Mouse (Mus musculus) olfactory bulb, adult 2 months (tissue): ENCODE data around the gene Ints4. TPM values are rescaled to one million over a fixed set of nuclear protein-coding genes. Genes with fewer than 3 reads are reported as not detected.
A peak's percentile ranks its signal among the peaks of the same experiment; 100 is the strongest.

Experiments
- H3K27ac ChIP-seq: fragments of 200-500 bp; 2 replicates; pipeline ENCODE4 v1.5.1; 2012; ENCODE audit warnings: low read depth, low read length; ENCODE audit not compliant: insufficient read depth
- H3K4me1 ChIP-seq: fragments of 200-500 bp; 2 replicates; pipeline ENCODE4 v1.6.1; 2012; ENCODE audit warnings: low read length; ENCODE audit not compliant: control insufficient read depth, insufficient read depth
- H3K4me3 ChIP-seq: fragments of 200-500 bp; 2 replicates; pipeline ENCODE4 v1.5.1; 2012; ENCODE audit warnings: mild to moderate bottlenecking, low read depth, low read length, moderate library complexity; ENCODE audit not compliant: insufficient read depth
- CTCF ChIP-seq: fragments of 200-500 bp; IDR thresholded peaks from 2 replicates; pipeline ENCODE4 v1.5.1; 2012; ENCODE audit warnings: low read depth, mild to moderate bottlenecking, low read length, moderate library complexity; ENCODE audit not compliant: insufficient read depth
- POLR2A ChIP-seq: fragments of 200-500 bp; IDR thresholded peaks from 2 replicates; pipeline ENCODE4 v1.6.1; 2012; ENCODE audit warnings: mild to moderate bottlenecking, low read depth, low read length, moderate library complexity; ENCODE audit not compliant: insufficient read depth
- WGBS: fragments of 180-500 bp; shearing (Covaris S2); methylation state at CpG from one replicate; pipeline ENCODE4 v1.1.7; 2018; 5-methylcytosine and 5-hydroxymethylcytosine counted together
- polyA plus RNA-seq: library from polyadenylated mRNA; stranded (reverse); fragments of >200 nt; gene quantifications from 2 replicates; pipeline ENCODE4 v1.2.4, GENCODE M21; 2012; ENCODE audit warnings: low replicate concordance; ENCODE audit not compliant: missing spikeins, insufficient read depth, insufficient read length

Gene Ints4
- polyA plus RNA-seq, 1 experiment = not detected

DNA sequence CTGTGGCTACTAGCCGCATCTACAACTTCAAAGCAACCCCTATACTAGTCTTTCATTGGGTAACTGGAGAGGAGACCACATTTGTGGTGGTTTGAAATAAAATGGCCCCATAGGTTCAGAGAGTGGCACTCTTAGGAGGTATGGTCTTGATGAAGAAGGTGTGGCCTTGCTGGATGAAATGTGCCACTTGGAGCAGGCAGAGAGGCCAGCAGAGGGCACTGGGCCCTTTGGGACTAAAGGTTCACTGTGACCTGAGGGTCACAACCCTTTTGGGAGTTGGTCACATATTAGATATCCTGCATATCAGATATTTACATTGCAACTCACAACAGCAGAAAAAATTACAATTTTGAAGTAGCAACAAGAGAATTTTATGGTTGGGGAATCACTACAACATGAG lies 89.6 kb downstream of the Ints4 start:
- no peak overlapping the region for H3K4me3 ChIP-seq
- 92% methylated on average over 1 of the region's 1 CpGs for WGBS
- no peak overlapping the region for H3K27ac ChIP-seq
- TF ChIP-seq CTCF (no peak), POLR2A (no peak)
- no peaks in the 10 kb centered on the region for H3K4me1 ChIP-seq

DNA sequence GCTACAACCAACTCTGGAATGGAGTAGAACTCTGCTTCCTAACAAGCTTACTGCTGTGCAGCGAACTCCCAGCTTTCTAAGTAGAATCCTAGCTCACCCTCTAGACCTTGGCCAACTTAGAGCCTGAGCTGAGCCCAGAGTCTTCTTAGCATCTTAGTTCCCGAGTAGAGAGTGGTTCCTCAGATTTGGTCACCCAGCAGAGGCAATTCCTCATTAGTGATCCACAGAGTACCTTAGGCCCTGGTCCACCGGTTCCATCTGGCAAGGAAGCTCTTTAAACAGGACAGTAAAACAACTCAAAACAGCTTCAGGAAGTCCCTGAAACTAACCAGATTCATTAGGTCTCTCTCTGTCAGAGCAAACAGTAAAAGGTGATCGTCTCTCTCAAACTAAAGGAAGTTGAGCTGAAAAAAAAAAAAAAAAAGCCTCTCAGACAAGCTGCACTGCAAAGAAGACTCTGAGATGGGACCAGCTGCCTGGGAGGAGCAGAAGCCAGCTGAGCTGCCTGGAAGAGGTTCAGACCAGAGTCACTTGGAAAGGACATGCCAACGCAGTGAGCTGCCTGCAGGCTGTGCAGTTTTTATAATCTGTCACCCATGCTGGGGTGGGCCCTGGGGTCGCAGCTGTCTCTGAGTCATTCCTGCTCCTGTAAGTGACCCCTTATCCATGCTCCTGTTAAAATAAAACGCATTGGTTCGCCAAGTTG lies 97.8 kb downstream of the Ints4 start:
- 21% methylated on average over 8 of the region's 8 CpGs for WGBS
- H3K27ac ChIP-seq = no peak overlapping the region

DNA sequence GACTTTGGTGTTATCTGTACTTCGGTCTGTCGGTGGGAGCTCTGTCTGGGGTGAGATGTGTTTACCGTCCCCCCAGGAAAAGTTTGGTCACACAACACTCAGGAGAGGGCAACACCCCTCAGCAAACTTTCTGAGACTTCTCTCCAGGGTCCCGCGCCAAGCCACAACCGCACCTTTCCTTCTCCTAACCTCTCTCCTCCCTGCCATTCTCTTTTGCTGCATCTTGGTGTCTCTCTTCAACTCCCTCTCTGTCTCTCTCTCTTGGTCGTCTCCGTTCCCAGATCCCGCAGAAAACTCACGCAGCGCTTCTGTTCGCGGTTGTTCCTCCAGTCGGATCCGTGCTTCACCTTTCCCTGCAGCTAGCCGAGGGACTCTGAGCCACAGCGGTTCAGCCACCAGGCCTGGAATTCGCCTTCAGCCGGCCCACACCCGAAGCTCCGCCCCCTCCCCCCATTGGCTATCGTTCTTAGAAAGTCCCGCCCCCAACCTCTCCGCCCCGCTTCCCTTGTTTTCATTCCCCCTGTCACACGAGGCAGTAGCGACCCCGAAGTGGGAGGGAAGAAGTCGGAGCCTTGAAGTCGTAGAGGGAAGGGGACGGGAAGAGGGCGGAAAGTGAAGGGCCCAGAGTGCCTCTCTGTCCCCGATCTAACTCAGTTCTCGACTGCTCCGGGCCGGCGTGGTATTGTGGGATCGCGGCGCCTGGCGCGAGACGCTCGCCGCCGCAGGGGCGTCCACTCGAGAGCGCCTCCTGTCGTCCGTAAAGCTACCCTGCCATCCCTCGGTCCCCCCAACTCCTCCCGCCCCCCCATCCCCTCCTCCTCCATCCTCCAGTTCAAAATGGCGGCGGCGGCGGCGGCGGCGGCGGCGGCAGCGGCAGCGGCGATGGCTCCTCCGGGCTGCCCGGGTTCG lies 98.6 kb downstream of the Ints4 start, which contains the start of the genes Aamdc and Rsf1:
Gene Aamdc (minus strand): TSS at position 431 of the 909 bp plus-strand sequence.
Gene Rsf1 (plus strand): TSS at position 823 of the 909 bp plus-strand sequence.
- TF ChIP-seq CTCF = peak; percentile 79
- peak; percentile 61 for TF ChIP-seq POLR2A
- Histone ChIP-seq H3K27ac (peak within 1 kb of the TSS; percentile 94), H3K4me1 (peaks cover 3% of the 10 kb centered on the region; the same call in 1 of the 2 replicates), H3K4me3 (peak within 1 kb of the TSS; percentile 93)
- WGBS = under 1% methylated on average over 68 of the region's 68 CpGs

More for the DNA sequence above, 97.8 kb downstream of the Ints4 start:
- Histone ChIP-seq H3K4me1 (peaks cover 3% of the 10 kb centered on the region; the same call in 1 of the 2 replicates), H3K4me3 (peak overlapping the region; percentile 93)
- TF ChIP-seq CTCF (no peak), POLR2A (no peak; the same call in 1 of the 2 replicates)

DNA sequence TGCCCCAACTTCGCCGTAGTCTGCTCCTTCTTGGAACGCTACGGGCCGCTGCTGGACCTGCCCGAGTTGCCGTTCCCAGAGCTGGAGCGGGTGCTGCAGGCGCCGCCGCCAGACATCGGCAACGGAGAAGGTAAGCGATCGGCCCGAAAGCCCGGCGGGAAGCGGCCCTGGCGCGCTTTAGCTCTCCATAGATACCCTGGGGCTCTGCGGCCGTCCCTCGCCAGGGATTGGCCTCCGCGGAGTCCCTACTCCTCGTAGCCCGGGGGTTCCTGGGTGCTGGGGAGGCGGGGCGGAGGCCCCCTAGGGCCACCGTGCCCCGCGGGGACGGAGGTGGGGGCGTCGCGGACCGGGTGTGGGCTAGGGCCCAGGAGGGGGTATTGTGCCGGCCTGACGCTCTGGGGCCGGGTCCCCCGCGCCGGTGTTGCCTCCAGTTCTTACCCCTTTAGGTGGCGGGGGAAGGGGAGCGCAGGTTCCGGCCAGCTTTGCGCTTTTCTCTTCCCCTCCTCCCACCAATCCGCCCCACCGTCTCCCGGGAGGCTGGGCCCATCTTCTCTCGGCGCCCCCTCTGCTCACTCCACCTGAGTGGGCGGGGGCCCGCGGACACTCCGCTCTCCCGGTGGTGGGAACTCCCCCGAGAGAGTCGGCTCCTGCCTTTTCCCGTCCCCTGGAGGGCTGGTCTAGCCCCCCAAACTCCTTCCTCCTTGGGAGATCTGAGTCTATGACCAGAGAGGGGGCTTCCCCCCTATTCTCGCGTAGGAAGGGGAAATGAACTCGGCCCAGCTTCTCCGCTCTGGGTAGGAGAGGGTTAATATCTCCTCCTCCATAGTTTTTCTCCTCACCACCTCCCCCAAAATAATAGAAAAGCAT lies 99.5 kb downstream of the Ints4 start:
- H3K4me3 ChIP-seq = peak overlapping the region; percentile 93
- H3K27ac ChIP-seq = peak overlapping the region; percentile 94
- under 1% methylated on average over 55 of the region's 65 CpGs for WGBS
- H3K4me1 ChIP-seq = peaks cover 3% of the 10 kb centered on the region; the same call in 1 of the 2 replicates
- no peak; the same call in 1 of the 2 replicates for TF ChIP-seq CTCF
- no peak for TF ChIP-seq POLR2A

DNA sequence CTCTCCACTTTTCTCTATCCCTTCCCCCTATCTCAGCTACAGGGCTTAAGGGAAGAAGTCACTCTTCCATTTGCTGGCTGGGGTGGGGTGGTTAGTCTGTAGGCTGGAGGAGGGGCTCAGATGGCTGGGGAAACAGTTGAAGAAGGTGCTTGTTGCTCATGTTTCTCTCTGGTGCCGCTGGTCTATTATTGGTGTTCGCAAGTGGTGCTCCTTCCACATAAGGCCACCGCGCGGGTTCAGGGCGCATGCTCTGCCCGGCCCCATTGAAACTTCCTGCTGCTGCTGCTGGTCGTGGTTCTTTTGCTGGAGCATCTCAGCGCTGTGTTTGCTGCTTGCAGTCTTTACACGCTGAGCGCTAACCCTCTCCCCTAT lies 100.1 kb downstream of the Ints4 start:
- 0% methylated on average over 11 of the region's 11 CpGs for WGBS
- H3K4me3 ChIP-seq = peak overlapping the region; percentile 93
- H3K27ac ChIP-seq = peak overlapping the region; percentile 94
- H3K4me1 ChIP-seq = peaks cover 3% of the 10 kb centered on the region; the same call in 1 of the 2 replicates
- TF ChIP-seq POLR2A (peak; percentile 51), CTCF (no peak)

DNA sequence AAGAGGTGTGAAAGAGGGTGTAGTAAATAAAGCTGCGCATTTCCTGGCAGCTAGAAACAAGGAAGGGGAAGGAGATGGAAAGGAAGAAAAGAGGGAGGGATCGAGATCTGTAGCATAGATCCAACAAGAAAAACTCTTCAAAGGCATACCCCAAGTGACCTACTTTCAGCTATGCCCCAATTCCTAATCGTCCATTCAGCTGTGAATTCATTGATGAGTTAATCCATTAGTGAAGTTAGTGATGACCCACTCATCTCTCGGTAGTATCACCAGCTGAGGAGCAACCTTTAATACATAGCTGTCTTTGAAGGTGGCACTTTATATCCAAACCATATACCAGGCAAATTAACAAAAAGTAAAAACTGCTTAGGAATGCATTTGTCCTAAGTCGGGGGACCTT lies 107.8 kb downstream of the Ints4 start:
- Histone ChIP-seq H3K27ac (no peak overlapping the region), H3K4me3 (no peak overlapping the region), H3K4me1 (peaks cover 17% of the 10 kb centered on the region)
- WGBS = 63% methylated on average over 5 of the region's 5 CpGs
- TF ChIP-seq CTCF (no peak), POLR2A (no peak)

DNA sequence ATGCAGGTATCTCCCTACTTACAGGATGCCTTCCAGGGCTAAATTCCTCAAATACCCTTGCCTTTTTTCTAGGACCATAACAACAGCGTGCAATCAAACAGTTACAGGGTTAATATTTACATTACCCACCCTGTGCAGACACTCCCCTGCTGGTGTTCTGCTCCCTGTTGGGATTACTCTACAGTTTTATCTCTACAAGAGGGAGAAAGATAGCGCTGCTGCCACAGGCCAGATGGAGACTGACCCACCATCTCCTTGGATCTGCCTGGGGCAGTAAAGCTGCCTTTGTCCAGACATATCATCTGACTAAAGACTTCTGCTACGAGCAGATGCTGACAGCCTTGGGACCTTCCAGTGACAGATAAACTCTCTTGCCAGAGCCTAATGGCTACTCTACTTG lies 109.7 kb downstream of the Ints4 start:
- peaks cover 17% of the 10 kb centered on the region for H3K4me1 ChIP-seq
- WGBS = 51% methylated on average over 3 of the region's 3 CpGs
- no peak overlapping the region for H3K27ac ChIP-seq
- TF ChIP-seq CTCF (no peak), POLR2A (no peak)
- no peak overlapping the region for H3K4me3 ChIP-seq

Other genes with a start within 250 kb of the Ints4 start
- not detected in 2 replicates for gene Usp35, start 148.9 kb upstream of the Ints4 start, polyA plus RNA-seq
- not detected in 2 replicates for gene Kctd21, start 148.6 kb upstream of the Ints4 start, polyA plus RNA-seq
- gene Alg8, start 109.3 kb upstream of the Ints4 start, polyA plus RNA-seq = not detected in 2 replicates
- not detected in 2 replicates for gene Ndufc2, start 81.0 kb upstream of the Ints4 start, polyA plus RNA-seq
- gene Thrsp, start 63.2 kb upstream of the Ints4 start, polyA plus RNA-seq = not detected in 2 replicates
- not detected in 2 replicates for gene Kctd14, start 29.6 kb upstream of the Ints4 start, polyA plus RNA-seq
- gene Aamdc, start 98.5 kb downstream of the Ints4 start, polyA plus RNA-seq = not detected in 2 replicates
- 69.4 and 122 TPM in 2 replicates for gene Rsf1, start 98.9 kb downstream of the Ints4 start, polyA plus RNA-seq
- gene Clns1a, start 215.7 kb downstream of the Ints4 start, polyA plus RNA-seq = not detected in 2 replicates